In genomic region chr2:102118988-102119460, GRCm38 (mm10) we compare ENCODE assay signal across 9 mouse cellular contexts.
DNase-seq lines count a peak whose midpoint lies in the region; ATAC-seq lines count a peak whose summit lies in the region.
"Had no signal": no experiment of that assay in that cellular context is flagged by ENCODE, and none has a peak within 500 bp of the region (broad histone marks: within the 10 kb centered on the region; RNA-seq: fewer than 3 reads in every experiment).

No protein-coding gene starts in this region.

- WGBS in forebrain, embryonic 12.5 days = 55% methylated on average over 15 of the region's 15 CpGs
- WGBS in forebrain, embryonic 16.5 days = 53% methylated on average over 15 of the region's 15 CpGs
- WGBS in neural tube, embryonic 15.5 days = 36% methylated on average over 15 of the region's 15 CpGs

- no peaks in the 10 kb centered on the region for H3K9me3 ChIP-seq in forebrain, embryonic 12.5 days
- no peaks in the 10 kb centered on the region for H3K9me3 ChIP-seq in forebrain, embryonic 16.5 days (ENCODE audit: control insufficient read depth, low read length)
- no peaks in the 10 kb centered on the region for H3K9me3 ChIP-seq in neural tube, embryonic 15.5 days (replicated peaks)

- H3K9ac ChIP-seq in forebrain, embryonic 12.5 days = no peak overlapping the region
- H3K9ac ChIP-seq in forebrain, embryonic 16.5 days (replicated peaks; ENCODE audit: low read depth, low read length) = no peak overlapping the region
- no peak overlapping the region for H3K9ac ChIP-seq in neural tube, embryonic 15.5 days (replicated peaks)

- peaks cover 63% of the 10 kb centered on the region for H3K4me1 ChIP-seq in forebrain, embryonic 12.5 days
- H3K4me1 ChIP-seq in forebrain, embryonic 16.5 days (replicated peaks; ENCODE audit: control insufficient read depth, insufficient read depth, low read length) = peaks cover 30% of the 10 kb centered on the region
- peaks cover 49% of the 10 kb centered on the region for H3K4me1 ChIP-seq in neural tube, embryonic 15.5 days

- DNase-seq in neural tube, embryonic 10.5 days (ENCODE audit: extremely low spot score, low spot score) = peak; percentile 30
- peak; percentile 38 for DNase-seq in heart, postnatal 4 days
- peak; percentile 25 to 33 for DNase-seq in thymus, postnatal 10 days (ENCODE audit: low spot score in 2 of 2)
- DNase-seq in cerebellum, adult 11-12 months = no peak
- DNase-seq in adrenal gland, postnatal 10 days = no peak

- H3K36me3 ChIP-seq in forebrain, embryonic 12.5 days (replicated peaks) = no peaks in the 10 kb centered on the region
- H3K36me3 ChIP-seq in forebrain, embryonic 16.5 days (ENCODE audit: control insufficient read depth, insufficient read depth) = no peaks in the 10 kb centered on the region
- no peaks in the 10 kb centered on the region for H3K36me3 ChIP-seq in neural tube, embryonic 15.5 days

- no peak overlapping the region for H3K4me2 ChIP-seq in forebrain, embryonic 12.5 days
- no peak overlapping the region for H3K4me2 ChIP-seq in forebrain, embryonic 16.5 days (ENCODE audit: low read length)
- H3K4me2 ChIP-seq in neural tube, embryonic 15.5 days = no peak overlapping the region

- H3K27ac ChIP-seq in forebrain, embryonic 12.5 days = peak overlapping the region; percentile 31; the same call in 1 of the 2 replicates
- no peak overlapping the region for H3K27ac ChIP-seq in forebrain, embryonic 16.5 days (ENCODE audit: low read length)
- no peak overlapping the region for H3K27ac ChIP-seq in neural tube, embryonic 15.5 days (replicated peaks)
- H3K27ac ChIP-seq: hindbrain, postnatal 0 days had no signal

- H3K27me3 ChIP-seq in forebrain, embryonic 12.5 days = no peaks in the 10 kb centered on the region
- H3K27me3 ChIP-seq in forebrain, embryonic 16.5 days (replicated peaks; ENCODE audit: control insufficient read depth, insufficient read depth, low read length) = no peaks in the 10 kb centered on the region
- H3K27me3 ChIP-seq in neural tube, embryonic 15.5 days (replicated peaks) = no peaks in the 10 kb centered on the region

- ATAC-seq in forebrain, embryonic 12.5 days (ENCODE audit: low FRiP score) = no peak
- ATAC-seq in forebrain, embryonic 16.5 days = no peak
- no peak for ATAC-seq in neural tube, embryonic 15.5 days (ENCODE audit: low FRiP score)

- no peak overlapping the region for H3K4me3 ChIP-seq in forebrain, embryonic 12.5 days (replicated peaks)
- H3K4me3 ChIP-seq in forebrain, embryonic 16.5 days (replicated peaks; ENCODE audit: low read length) = no peak overlapping the region
- no peak overlapping the region for H3K4me3 ChIP-seq in neural tube, embryonic 15.5 days (replicated peaks)

Comparison
In these comparisons a context has a peak if more than half of its experiments do, and no peak if none do; other contexts are left out.
1. DNase-seq: peak in neural tube, embryonic 10.5 days (single experiment), heart, postnatal 4 days (single experiment) and thymus, postnatal 10 days (2 of 2); none in cerebellum, adult 11-12 months (single experiment) and adrenal gland, postnatal 10 days (single experiment).